Mouse (Mus musculus): ENCODE data around the gene Gm17018.

Gm17018 gene

DNA sequence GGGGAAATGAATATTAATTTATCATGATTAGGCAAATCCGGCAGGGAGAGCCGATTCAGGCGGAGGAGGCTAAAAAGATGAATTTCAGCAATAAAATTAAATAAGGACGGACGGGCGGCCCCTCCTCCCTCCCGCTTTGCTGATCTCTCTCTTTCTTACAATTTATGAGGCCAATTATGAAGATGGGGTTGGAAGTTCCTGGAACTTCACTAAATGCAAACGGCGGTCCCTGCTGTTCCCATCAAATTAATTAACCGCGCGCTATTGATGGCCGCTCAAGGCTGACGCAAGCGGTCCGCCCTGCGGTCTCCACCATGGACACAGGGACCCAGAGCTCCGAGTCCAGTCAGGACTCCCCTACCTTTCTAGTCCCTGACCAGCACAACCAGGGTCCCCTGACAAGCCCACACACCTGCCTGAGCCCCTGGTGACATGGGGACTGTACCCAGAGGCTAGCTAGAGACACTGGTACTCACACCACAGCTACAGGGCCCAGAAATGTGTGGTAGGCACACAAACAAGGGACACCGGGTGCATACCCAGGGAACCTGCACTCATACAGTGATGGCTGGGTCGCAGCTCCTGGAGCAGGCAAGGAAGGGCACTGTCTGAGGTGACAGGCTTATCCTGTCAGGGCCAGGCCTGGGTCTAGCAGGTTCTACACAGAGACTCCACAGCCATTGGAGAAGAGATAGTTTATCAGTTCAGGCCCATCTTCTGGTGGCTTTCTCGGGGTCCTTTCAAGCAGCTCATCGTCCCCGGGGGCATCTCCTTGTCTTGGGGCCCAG, 11.1 kb upstream of the Gm17018 start:
- no peak for DNase-seq (ENCODE audit: low read depth in 2 of 2, low spot score in 2 of 2)

DNA sequence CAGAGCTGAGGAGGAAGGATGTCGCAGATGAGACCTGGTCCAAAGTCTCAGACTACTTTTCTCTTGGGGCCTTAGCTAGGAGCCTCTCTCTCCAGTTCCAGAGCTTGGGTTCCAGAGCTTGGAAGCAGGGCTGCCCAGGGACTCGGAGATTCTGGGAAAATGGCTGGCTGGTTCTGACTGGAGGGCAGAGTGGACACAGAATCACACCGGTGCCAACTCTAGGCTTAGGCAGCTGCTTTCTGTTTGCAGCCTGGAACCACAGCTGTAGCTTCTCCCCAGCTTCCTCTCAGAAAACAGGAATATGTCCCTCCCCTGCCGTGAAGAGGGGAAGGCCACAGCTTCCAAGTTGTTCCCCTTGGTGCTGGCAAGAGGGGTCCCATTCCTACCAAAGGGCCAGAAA, 10.5 kb upstream of the Gm17018 start:
- DNase-seq (ENCODE audit: low read depth in 2 of 2, low spot score in 2 of 2) = no peak

DNA sequence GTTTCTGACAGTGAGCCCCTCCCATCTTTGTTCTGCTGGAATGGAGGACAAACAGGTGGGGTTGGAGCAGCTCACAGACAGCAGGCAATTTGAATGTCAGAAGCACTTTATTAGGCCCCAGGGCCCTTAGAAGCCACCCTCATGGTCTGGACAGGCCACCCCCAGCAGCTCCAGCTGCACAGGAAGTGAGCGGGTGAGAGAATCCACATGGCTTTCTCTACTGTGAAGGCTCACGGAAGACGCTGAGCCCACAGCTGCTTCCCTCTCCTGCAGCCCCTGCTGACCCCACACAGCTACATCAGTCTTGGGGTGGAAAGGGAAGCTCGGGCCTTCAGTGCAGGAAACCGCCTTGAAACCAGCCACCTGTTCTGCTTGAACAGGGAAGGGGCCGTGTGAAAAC, 8.2 kb upstream of the Gm17018 start:
- no peak for DNase-seq (ENCODE audit: low read depth in 2 of 2, low spot score in 2 of 2)

DNA sequence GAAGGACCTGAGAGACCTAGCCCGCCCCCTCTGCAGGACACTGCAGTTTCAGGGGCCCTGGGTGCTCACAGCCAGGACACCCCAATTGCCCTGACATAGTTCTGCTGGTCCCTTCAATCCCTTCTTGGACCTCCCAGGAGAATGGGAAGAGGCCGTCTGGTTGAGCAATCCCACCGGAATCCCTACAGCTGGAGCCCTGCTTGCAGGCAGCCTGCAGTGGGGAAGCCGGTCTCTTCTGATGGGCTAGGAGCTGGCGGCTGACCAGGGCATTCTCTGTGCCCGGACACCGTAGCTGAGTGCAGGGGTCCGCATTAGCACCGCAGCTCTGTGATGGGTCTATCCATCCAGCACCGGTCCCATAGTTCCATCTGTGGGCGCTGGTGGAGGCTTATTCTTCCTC, 6.3 kb upstream of the Gm17018 start:
- DNase-seq (ENCODE audit: low read depth in 2 of 2, low spot score in 2 of 2) = no peak

GRCm38 (mm10) chr19:45565925-45566715, 5.7 kb downstream of the Gm17018 start:
- DNase-seq (ENCODE audit: low read depth in 2 of 2, low spot score in 2 of 2) = no peak

DNA sequence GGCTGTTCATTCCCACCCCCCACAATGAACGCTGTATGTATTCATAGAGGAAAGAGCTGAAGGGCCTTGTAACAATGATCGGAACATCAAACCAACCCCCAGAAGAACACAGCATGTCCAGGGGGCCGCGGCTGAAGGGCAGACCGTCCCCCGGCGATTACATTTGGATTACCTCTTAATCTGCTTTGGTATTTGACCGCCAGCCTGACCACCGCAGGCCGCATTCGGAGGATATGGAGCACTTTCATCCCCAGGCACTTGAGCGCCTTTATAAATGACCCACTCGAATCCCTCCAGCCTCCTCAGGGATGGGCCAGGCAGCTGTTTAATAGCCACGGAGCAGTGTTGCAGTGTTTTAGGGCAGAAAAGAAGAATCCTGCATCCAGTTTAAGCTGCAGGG, 7.0 kb downstream of the Gm17018 start:
- DNase-seq (ENCODE audit: low read depth in 2 of 2, low spot score in 2 of 2) = no peak

GRCm38 (mm10) chr19:45573033-45573432, 12.6 kb downstream of the Gm17018 start:
- DNase-seq (ENCODE audit: low read depth in 2 of 2, low spot score in 2 of 2) = no peak

GRCm38 (mm10) chr19:45573861-45574267, 13.4 kb downstream of the Gm17018 start:
- peak; percentile 81 to 90 for DNase-seq (ENCODE audit: low read depth in 2 of 2, low spot score in 2 of 2)

DNA sequence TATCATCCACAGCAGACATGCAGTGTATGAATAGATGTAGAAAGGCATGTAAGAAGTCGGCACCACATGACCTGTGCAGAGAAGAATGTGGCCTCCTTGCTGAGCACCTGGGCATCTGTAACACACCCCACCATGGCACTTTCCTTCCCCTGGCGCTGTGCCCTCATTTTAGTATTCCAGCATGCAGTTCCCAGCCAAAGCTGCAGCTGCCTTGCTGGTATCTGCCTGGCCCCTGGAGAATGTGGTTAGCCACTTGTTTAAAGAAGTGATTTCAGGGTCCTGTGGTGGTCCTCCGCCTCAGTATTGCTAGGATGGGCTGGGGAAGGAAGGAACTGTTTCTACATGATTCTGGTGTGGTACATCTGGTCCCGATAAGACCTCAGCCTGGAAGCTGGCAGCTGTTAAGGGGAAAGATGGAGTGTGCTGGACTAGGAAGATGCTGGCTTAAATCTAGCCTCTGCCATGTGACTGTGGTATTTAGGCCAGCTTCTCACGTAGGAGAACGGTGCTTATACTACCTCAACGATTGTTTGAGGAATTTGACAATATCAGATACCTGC, 14.0 kb downstream of the Gm17018 start:
- DNase-seq (ENCODE audit: low read depth in 2 of 2, low spot score in 2 of 2) = no peak

- peak; percentile 32 to 35 for DNase-seq (ENCODE audit: low read depth in 2 of 2, low spot score in 2 of 2)
Observed at GRCm38 (mm10) chr19:45574941-45575631, 14.7 kb downstream of the Gm17018 start.

DNA sequence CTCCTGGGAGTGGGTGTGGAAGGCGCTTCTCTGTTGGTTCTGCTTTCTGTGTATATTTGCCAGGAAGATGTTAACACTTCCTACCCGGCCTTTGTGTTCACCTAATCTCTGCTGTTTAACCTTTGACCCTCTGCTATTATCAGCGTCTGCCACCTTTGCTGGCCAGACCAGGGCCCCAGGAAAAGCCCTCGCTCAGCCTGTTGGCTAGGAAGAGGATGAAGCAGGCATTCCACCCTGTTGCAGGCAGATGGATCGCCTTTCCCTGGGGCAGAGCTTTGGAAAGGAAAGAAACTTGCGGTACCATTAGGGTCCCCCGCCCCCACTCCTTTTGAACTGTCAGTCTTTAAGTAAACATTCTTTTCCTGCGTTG, 15.2 kb downstream of the Gm17018 start:
- no peak for DNase-seq (ENCODE audit: low read depth in 2 of 2, low spot score in 2 of 2)

DNA sequence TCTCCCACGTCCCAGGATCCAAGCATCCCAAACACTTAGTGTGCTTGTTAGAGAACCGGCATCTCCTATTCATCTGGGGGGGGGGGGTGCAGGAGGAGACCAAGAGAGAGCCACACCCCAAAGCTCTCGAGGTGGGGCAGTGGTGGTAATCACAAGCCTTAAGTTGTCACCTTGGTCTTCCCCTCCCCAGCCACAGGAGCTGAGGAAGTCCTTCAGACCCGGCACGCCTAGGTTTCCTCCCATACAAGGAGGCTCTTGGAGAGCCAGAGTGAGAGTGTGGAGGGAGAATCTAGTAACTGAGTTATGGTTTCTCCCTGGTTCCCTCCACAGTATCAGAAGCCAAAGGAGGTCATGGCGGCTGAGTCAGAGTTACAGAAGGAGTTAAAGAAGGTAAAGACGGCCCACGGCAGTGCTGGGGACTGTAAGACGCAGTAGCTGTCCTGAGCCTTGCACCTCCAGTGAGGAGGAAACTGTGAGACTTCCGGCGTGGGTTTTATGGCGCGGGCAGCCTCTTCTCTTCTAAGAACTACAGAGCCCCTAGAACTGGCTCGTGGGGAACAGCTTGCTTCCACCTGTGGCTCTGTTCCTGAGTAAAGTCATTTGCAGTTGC, 16.8 kb downstream of the Gm17018 start:
- DNase-seq (ENCODE audit: low read depth in 2 of 2, low spot score in 2 of 2) = peak; percentile 27 to 48

- DNase-seq (ENCODE audit: low read depth in 2 of 2, low spot score in 2 of 2) = peak in 1 of 2 experiments; percentile 32
Observed at GRCm38 (mm10) chr19:45578976-45579375, 18.6 kb downstream of the Gm17018 start.

- no peak for DNase-seq (ENCODE audit: low read depth in 2 of 2, low spot score in 2 of 2)
Observed at GRCm38 (mm10) chr19:45579416-45579815, 19.0 kb downstream of the Gm17018 start.

DNA sequence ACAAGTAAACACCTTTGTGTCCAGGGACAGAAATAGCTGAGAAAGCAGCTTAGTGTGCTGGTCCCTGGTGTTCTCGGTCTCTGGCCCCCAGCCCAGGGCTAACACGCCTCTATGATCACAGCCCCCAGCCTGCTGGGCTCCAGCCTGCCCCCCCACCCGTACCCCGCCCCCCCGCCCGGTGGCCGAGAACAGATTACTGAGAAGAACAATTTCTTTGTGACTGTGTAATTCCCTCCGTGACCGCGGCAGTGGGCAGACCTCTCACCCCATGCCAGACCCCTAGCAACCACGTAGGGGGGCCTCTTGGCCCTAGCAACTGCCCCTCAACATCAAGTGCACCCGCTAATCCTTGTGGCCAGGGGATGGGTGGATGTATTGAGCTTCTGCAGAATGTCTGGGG, 19.8 kb downstream of the Gm17018 start:
- DNase-seq (ENCODE audit: low read depth in 2 of 2, low spot score in 2 of 2) = no peak

- peak; percentile 30 to 44 for DNase-seq (ENCODE audit: low read depth in 2 of 2, low spot score in 2 of 2)
Observed at GRCm38 (mm10) chr19:45581257-45581656, 20.8 kb downstream of the Gm17018 start.

DNA sequence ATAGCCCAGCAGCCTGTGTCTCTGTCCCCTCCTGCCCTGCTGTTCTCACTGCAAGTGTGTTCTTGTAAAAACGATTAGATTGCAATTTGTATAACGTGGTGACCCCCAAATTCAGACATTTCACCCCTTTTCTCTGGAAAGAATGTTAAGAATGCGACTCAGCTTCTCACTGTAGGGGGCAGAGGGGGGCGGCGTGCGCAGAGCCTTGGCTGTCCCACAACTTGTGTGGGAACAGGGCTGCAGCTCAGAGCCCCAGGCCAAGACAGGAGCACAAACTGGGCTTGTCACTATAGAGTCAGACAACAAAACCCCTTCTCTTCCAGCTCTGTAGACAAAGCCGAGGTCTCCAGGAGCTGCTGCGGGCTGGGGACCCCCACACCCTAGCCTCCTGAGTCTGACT, 21.7 kb downstream of the Gm17018 start:
- no peak for DNase-seq (ENCODE audit: low read depth in 2 of 2, low spot score in 2 of 2)

GRCm38 (mm10) chr19:45583136-45583535, 22.7 kb downstream of the Gm17018 start:
- DNase-seq (ENCODE audit: low read depth in 2 of 2, low spot score in 2 of 2) = no peak

- no peak for DNase-seq (ENCODE audit: low read depth in 2 of 2, low spot score in 2 of 2)
Observed at GRCm38 (mm10) chr19:45584856-45585620, 24.6 kb downstream of the Gm17018 start.

DNA sequence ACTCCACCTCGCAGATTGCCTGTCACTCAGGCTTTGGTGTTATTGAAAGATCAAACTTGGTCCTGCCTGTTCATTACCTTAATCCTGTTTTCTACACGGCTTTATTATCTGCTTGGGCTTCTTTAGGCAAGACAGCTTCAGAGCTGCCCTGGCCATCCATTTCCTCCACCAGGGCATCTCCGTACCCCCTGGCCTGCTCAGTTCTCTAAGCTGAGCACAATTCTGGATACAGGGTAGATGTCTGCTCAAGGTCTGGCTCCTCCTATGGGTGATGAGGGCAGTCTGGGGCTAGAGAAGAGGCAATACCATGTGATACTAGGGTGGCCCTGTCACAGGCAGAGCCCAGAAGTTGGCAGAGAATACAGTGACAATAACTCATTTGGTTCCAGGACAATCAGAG, 26.4 kb downstream of the Gm17018 start:
- DNase-seq (ENCODE audit: low read depth in 2 of 2, low spot score in 2 of 2) = no peak
